Mouse (Mus musculus): ENCODE results near the gene Reps1. TPM values are rescaled to one million over a fixed set of nuclear protein-coding genes. Genes with fewer than 3 reads are reported as not detected.
"Not testable (repeated sequence)": the region's sequence is repeated elsewhere in the genome, so short reads cannot be mapped to it uniquely, and the experiment has no call there.

The Reps1 gene
- polyA plus RNA-seq, 1 experiment: 16.0 TPM

DNA sequence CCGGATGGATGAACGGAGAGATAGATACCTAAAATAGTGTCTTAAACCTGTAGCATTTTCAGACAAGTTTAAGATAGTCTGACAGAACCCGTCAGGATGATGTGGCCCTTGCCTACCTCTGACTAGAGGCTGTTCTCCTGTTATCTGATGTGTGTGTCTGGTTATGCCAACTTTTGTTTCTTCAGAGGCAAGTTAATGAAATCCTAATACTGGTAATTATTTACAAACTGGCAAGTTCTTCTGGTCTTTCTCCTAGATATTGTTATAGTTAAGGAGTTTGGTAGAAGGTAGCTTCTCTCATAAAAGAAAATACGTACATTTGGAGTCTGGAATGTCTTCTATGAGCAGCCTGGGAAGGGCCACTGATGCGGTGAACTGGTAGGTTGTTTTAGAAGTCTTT lies 74.6 kb downstream of the Reps1 start:
- H3K4me3 ChIP-seq (replicated peaks): no peak overlapping the region
- TF ChIP-seq FLI1 (IDR thresholded peaks at IDR 0.05; ENCODE audit: low read length) (no peak), GATA1 (IDR thresholded peaks at IDR 0.05; ENCODE audit: borderline replicate concordance, low read length) (no peak)
- no peaks in the 10 kb centered on the region for H3K9me3 ChIP-seq
- H3K27me3 ChIP-seq (replicated peaks): no peaks in the 10 kb centered on the region
- H3K4me1 ChIP-seq: no peaks in the 10 kb centered on the region
- H3K36me3 ChIP-seq (replicated peaks; ENCODE audit: low read length): peaks cover 18% of the 10 kb centered on the region

DNA sequence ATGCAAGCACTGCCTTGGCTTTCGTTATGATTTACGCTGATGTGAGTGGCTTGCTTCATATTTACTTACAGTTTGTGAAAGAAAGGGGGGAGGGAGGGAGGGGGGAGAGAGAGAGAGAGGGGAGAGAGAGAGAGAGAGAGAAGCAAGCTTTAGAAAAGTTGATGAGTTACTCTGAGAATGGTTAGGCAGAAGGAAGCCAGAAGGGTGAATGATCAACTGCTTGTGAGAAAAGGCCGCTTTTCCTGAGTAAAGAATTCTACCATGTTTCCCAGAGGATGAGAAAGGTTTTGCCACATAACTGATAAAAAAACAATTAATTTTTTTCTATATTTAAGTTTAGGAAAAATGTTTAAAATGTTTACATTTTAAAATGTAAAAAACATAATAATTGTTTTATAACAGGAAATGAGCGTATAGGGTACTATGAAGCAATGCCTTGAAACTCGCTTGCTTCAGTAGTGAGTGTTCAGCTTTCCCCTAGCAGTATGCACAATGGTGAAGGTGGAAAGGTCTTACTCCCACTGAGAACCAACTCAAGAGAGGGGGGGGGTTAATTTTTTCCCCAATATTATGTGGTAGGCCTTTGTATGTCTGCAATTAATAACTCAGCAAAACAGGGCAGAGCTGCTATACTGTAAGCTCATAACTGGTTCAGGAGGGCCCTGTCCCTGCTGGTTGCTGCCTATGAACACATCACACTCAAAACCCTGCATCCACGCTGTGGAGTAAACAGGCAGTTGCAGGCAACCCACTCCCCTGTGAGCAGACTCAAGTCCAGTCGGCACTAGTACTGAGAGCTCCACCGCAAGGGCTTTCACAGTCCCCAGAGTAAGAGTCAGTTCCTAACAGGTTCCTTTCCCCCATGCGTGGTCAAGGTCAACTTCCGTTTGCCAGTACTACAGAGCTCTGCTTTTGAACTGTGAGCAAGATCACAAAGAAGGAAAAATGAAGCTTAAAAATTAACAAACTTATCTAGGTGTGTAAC lies 76.3 kb downstream of the Reps1 start:
- H3K9me3 ChIP-seq: no peaks in the 10 kb centered on the region
- H3K36me3 ChIP-seq (replicated peaks; ENCODE audit: low read length): peaks cover 7% of the 10 kb centered on the region
- no peaks in the 10 kb centered on the region for H3K4me1 ChIP-seq
- no peaks in the 10 kb centered on the region for H3K27me3 ChIP-seq (replicated peaks)
- TF ChIP-seq GATA1 (IDR thresholded peaks at IDR 0.05; ENCODE audit: borderline replicate concordance, low read length): no peak
- TF ChIP-seq FLI1 (IDR thresholded peaks at IDR 0.05; ENCODE audit: low read length): no peak
- H3K4me3 ChIP-seq (replicated peaks): no peak overlapping the region

DNA sequence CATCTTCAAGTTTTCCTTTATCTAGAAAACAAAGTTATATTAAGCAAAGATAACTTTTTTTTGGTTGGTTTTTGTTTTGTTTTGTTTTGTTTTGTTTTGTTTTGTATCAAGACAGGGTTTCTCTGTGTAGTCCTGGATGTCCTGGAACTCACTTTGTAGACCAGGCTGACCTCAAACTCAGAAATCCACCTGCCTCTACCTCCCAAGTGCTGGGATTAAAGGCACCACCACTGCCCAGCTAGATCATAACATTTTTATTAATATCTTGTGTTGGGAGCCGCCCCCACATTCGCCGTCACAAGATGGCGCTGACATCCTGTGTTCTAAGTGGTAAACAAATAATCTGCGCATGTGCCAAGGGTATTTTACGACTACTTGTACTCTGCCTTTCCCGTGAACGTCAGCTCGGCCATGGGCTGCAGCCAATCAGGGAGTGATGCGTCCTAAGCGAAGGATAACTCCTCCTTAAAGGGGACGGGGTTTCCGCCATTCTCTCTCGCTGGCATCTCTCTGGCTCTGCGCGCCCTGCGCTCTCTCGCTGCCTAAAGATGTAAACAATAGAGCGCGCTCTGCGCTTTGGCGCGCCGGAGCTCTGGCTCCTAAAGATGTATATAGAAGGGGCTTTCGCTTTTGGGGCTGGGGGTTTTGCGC lies 83.3 kb downstream of the Reps1 start:
- H3K4me3 ChIP-seq (replicated peaks); H3K4me1 ChIP-seq: not testable (repeated sequence)

DNA sequence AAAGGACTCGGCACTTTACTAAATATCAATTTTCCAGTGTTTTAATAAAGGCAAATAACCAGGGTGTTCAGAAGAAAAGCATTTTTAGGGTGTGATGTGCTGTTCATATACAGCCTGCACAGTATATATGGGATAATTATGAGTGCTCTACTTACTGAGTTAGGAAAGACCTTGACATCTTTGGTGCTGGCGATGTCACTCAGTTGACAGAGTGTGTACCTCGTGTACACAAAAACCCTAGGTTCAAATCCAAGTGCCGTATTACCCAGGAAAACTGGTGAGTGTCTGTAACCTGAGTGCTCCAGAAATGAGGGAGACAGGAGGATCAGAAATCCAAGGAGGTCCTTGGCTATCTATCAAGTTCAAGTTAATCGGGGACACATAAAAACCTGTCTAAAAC lies 84.0 kb downstream of the Reps1 start:
- Histone ChIP-seq H3K9me3 (no peaks in the 10 kb centered on the region), H3K4me1 (no peaks in the 10 kb centered on the region), H3K4me3 (replicated peaks) (no peak overlapping the region), H3K36me3 (replicated peaks; ENCODE audit: low read length) (no peaks in the 10 kb centered on the region), H3K27me3 (replicated peaks) (no peaks in the 10 kb centered on the region)
- TF ChIP-seq GATA1 (IDR thresholded peaks at IDR 0.05; ENCODE audit: borderline replicate concordance, low read length) (no peak), FLI1 (IDR thresholded peaks at IDR 0.05; ENCODE audit: low read length) (no peak)

More for the DNA sequence above, 83.3 kb downstream of the Reps1 start:
- H3K36me3 ChIP-seq (replicated peaks; ENCODE audit: low read length); H3K9me3 ChIP-seq; H3K27me3 ChIP-seq (replicated peaks): not testable (repeated sequence)

DNA sequence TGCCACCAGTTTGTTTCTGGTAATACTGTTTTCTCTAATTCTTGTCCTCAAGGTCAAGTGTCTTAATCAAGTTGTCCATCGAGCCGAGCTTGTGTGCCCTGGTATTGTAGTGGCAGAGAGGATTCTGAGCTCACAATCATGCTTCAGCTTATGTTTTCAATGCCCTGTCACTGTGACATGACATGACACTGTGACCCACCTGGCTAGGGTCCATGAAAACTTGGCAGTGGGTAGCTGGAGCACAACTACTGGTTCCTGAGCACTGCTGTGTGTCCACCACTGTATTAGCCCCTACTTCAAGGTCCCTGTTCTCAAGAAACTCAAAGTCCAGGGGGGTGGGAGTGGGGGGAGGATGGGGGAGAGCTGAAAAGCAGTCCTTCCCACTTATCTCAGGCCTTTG lies 85.7 kb downstream of the Reps1 start:
- no peaks in the 10 kb centered on the region for H3K4me1 ChIP-seq
- H3K9me3 ChIP-seq: no peaks in the 10 kb centered on the region
- no peak for TF ChIP-seq FLI1 (IDR thresholded peaks at IDR 0.05; ENCODE audit: low read length)
- no peak for TF ChIP-seq GATA1 (IDR thresholded peaks at IDR 0.05; ENCODE audit: borderline replicate concordance, low read length)
- no peaks in the 10 kb centered on the region for H3K36me3 ChIP-seq (replicated peaks; ENCODE audit: low read length)
- no peak overlapping the region for H3K4me3 ChIP-seq (replicated peaks)
- no peaks in the 10 kb centered on the region for H3K27me3 ChIP-seq (replicated peaks)

DNA sequence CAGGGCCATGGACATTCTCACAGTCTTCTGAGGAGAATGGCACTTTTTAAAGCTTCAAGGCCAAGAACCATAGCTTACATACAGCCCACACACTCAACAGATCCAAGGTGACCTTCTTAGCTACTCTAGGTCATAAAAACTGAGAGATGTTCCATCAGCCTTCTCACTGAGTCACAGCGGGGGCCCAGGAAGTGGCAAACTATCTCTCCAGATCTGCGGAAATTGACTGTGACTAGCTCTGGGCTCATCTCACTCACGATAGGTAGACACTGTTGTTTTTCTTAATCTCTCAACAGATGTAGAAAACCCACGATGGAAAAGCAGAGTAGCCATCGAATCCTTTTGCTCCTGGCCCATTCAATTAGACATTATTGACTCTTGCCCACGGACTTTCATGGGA lies 86.6 kb downstream of the Reps1 start:
- Histone ChIP-seq H3K4me3 (replicated peaks) (no peak overlapping the region), H3K4me1 (no peaks in the 10 kb centered on the region), H3K36me3 (replicated peaks; ENCODE audit: low read length) (no peaks in the 10 kb centered on the region), H3K27me3 (replicated peaks) (no peaks in the 10 kb centered on the region), H3K9me3 (no peaks in the 10 kb centered on the region)
- TF ChIP-seq GATA1 (IDR thresholded peaks at IDR 0.05; ENCODE audit: borderline replicate concordance, low read length): no peak
- no peak for TF ChIP-seq FLI1 (IDR thresholded peaks at IDR 0.05; ENCODE audit: low read length)

DNA sequence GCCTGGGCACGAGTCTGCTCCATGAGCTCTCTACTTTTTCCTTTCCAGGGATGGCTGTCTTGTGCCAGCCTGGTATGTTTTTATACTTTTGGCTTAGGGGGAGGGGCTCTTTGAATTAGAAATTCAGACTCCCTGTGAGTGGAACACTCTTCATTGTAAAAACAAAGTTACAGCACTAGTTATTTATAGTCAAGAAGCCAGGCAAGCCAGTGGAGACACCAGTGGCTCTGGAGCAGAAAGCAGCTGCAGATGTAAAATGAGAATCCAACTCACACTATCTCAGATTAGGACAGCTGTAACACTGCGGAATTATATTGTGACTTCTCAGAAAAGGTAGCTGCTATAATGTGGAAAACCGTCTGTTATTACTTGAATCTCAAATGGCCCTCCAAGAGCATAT lies 91.6 kb downstream of the Reps1 start:
- no peaks in the 10 kb centered on the region for H3K27me3 ChIP-seq (replicated peaks)
- TF ChIP-seq FLI1 (IDR thresholded peaks at IDR 0.05; ENCODE audit: low read length) (no peak), GATA1 (IDR thresholded peaks at IDR 0.05; ENCODE audit: borderline replicate concordance, low read length) (no peak)
- H3K4me3 ChIP-seq (replicated peaks): no peak overlapping the region
- H3K9me3 ChIP-seq: no peaks in the 10 kb centered on the region
- no peaks in the 10 kb centered on the region for H3K36me3 ChIP-seq (replicated peaks; ENCODE audit: low read length)
- no peaks in the 10 kb centered on the region for H3K4me1 ChIP-seq

DNA sequence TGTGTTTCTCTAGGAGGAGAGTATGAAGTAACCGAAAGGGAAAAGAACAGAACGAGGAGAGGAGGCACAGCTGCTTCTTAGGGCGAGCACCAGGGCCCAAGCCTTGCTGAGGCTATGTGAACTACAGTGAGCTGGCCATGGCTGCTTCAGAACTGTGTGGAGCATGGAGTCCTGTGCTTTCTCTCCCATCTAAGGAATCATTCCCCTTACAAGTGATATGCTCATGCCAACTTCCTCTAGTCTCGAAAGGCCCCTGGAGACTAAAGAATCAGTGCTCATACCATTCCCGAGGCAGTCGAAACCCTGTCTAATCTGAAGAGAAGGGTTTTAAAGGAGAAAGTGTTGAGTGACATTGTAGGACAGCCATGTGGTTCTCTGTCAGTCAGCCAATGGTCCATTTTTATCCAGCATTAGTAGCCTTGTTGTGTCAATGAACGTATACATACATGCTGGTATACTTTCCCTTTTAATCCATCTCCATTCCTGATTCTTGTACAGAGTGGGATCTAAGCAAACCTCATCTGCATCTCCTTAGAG lies 106.8 kb downstream of the Reps1 start:
- H3K4me1 ChIP-seq: peaks cover 3% of the 10 kb centered on the region; the same call in 1 of the 2 replicates
- H3K4me3 ChIP-seq (replicated peaks): no peak overlapping the region
- H3K36me3 ChIP-seq (replicated peaks; ENCODE audit: low read length): no peaks in the 10 kb centered on the region
- TF ChIP-seq GATA1 (IDR thresholded peaks at IDR 0.05; ENCODE audit: borderline replicate concordance, low read length): no peak
- TF ChIP-seq FLI1 (IDR thresholded peaks at IDR 0.05; ENCODE audit: low read length): no peak
- peaks cover 4% of the 10 kb centered on the region for H3K9me3 ChIP-seq
- H3K27me3 ChIP-seq (replicated peaks): no peaks in the 10 kb centered on the region

Other genes starting within 250 kb of the Reps1 start
- 2.2 and 4.0 TPM in 2 replicates for gene Heca, start 107.8 kb upstream of the Reps1 start, polyA plus RNA-seq (2012; ENCODE audit: insufficient read depth, low replicate concordance)
- gene Abracl, start 32.6 kb upstream of the Reps1 start, polyA plus RNA-seq (2012; ENCODE audit: insufficient read depth, low replicate concordance): 127 TPM in 1 of 2 replicates, not detected in the other
- not detected in 2 replicates for gene Ect2l, start 155.0 kb downstream of the Reps1 start, polyA plus RNA-seq (2012; ENCODE audit: insufficient read depth, low replicate concordance)
- gene Ccdc28a, start 179.1 kb downstream of the Reps1 start, polyA plus RNA-seq (2012; ENCODE audit: insufficient read depth, low replicate concordance): 1.2 TPM in 1 of 2 replicates, not detected in the other